Mouse (Mus musculus) myocyte (in vitro differentiated cells): Measurements from ENCODE around the gene Enpp7. TPM values are rescaled to one million over a fixed set of nuclear protein-coding genes. Genes with fewer than 3 reads are reported as not detected.

ENCODE experiments used
- H3K27me3 ChIP-seq: one replicate; pipeline ENCODE4 v1.6.1; 2011; ENCODE audit not compliant: control insufficient read depth, insufficient read depth, insufficient read length
- H3K36me3 ChIP-seq: one replicate; pipeline ENCODE4 v1.6.1; 2011; ENCODE audit not compliant: control insufficient read depth, insufficient read depth
- H3K4me2 ChIP-seq: one replicate; pipeline ENCODE4 v1.6.1; 2011; ENCODE audit warnings: low read depth, control low read depth
- H3K4me3 ChIP-seq: one replicate; pipeline ENCODE4 v1.5.1; 2011; ENCODE audit warnings: mild to moderate bottlenecking, control low read depth, moderate library complexity
- H3K79me2 ChIP-seq: one replicate; pipeline ENCODE4 v1.6.1; 2011; ENCODE audit not compliant: control insufficient read depth, insufficient read depth
- H3ac ChIP-seq: one replicate; pipeline ENCODE4 v1.6.1; 2011; ENCODE audit not compliant: control insufficient read depth, insufficient read length
- CEBPB ChIP-seq: IDR thresholded peaks from 2 replicates; pipeline ENCODE4 v1.6.1; 2011; ENCODE audit warnings: mild to moderate bottlenecking, moderate library complexity; ENCODE audit not compliant: poor library complexity, insufficient read depth, severe bottlenecking
- E2F4 ChIP-seq: IDR thresholded peaks from one replicate; pipeline ENCODE4 v1.6.1; 2011; ENCODE audit warnings: mild to moderate bottlenecking, control low read depth, moderate library complexity; ENCODE audit not compliant: insufficient read depth
- MAX ChIP-seq: IDR thresholded peaks from one replicate; pipeline ENCODE4 v1.6.1; 2011; ENCODE audit warnings: low read depth, mild to moderate bottlenecking, control low read depth
- MYOD1 ChIP-seq, 3 experiments: IDR thresholded peaks; one replicate each; pipeline ENCODE4 v1.6.1; 2011; ENCODE audit warnings: control low read depth in 2 of 3, low read depth in 2 of 3, mild to moderate bottlenecking in 2 of 3, moderate library complexity in 1 of 3; ENCODE audit not compliant: insufficient read length in 2 of 3, control insufficient read depth in 1 of 3
- MYOG ChIP-seq, 3 experiments: IDR thresholded peaks; one replicate each; pipeline ENCODE4 v1.6.1; 2011; ENCODE audit warnings: control low read depth in 2 of 3, low read depth in 2 of 3, mild to moderate bottlenecking in 2 of 3; ENCODE audit not compliant: insufficient read length in 2 of 3, control insufficient read depth in 1 of 3, insufficient read depth in 1 of 3
- POLR2A ChIP-seq: IDR thresholded peaks from one replicate; pipeline ENCODE4 v1.6.1; 2011; ENCODE audit warnings: low read depth, mild to moderate bottlenecking, control low read depth, moderate library complexity; ENCODE audit not compliant: insufficient read length
- POLR2AphosphoS2 ChIP-seq: IDR thresholded peaks from one replicate; pipeline ENCODE4 v1.6.1; 2011; ENCODE audit warnings: low read depth, control low read depth; ENCODE audit not compliant: insufficient read length
- REST ChIP-seq: IDR thresholded peaks from one replicate; pipeline ENCODE4 v1.6.1; 2011; ENCODE audit warnings: mild to moderate bottlenecking, control low read depth, moderate library complexity; ENCODE audit not compliant: insufficient read depth, insufficient read length
- SRF ChIP-seq: IDR thresholded peaks from one replicate; pipeline ENCODE4 v1.6.1; 2011; ENCODE audit warnings: low read depth; ENCODE audit not compliant: control insufficient read depth, insufficient read length
- TCF12 ChIP-seq: IDR thresholded peaks from one replicate; pipeline ENCODE4 v1.6.1; 2011; ENCODE audit warnings: mild to moderate bottlenecking, control low read depth; ENCODE audit not compliant: poor library complexity, insufficient read depth, severe bottlenecking
- TCF3 ChIP-seq: IDR thresholded peaks from one replicate; pipeline ENCODE4 v1.6.1; 2011; ENCODE audit warnings: low read depth, control low read depth; ENCODE audit not compliant: insufficient read length
- USF1 ChIP-seq: IDR thresholded peaks from one replicate; pipeline ENCODE4 v1.6.1; 2011; ENCODE audit warnings: low read depth, mild to moderate bottlenecking, control low read depth, moderate library complexity
- polyA plus RNA-seq: library from polyadenylated mRNA; unstranded; fragments of >200 nt; fragmentation: generic; extraction: Trizol; gene quantifications from one replicate; pipeline ENCODE4 v1.2.1, GENCODE M21; 2012; ENCODE audit warnings: missing spikeins

Enpp7 gene
- polyA plus RNA-seq, 1 experiment = not detected

- Histone ChIP-seq H3K79me2 (peaks cover 20% of the 10 kb centered on the region), H3K4me2 (peak within 1 kb of the TSS; percentile 88), H3K27me3 (no peaks in the 10 kb centered on the region), H3K4me3 (peak within 1 kb of the TSS; percentile 57), H3ac (peak within 1 kb of the TSS; percentile 54), H3K36me3 (peaks cover 4% of the 10 kb centered on the region)
- TF ChIP-seq POLR2AphosphoS2 (peak; percentile 61), E2F4 (peak; percentile 36), TCF3 (no peak), MAX (no peak), REST (no peak), MYOG (IDR thresholded peaks at IDR 0.05; ENCODE audit: control insufficient read depth in 1 of 3, insufficient read depth in 1 of 3, insufficient read length in 2 of 3, low read depth in 2 of 3) (peak in 2 of 3 experiments; percentile 10 to 36), POLR2A (peak; percentile 88), MYOD1 (IDR thresholded peaks at IDR 0.05; ENCODE audit: control insufficient read depth in 1 of 3, insufficient read length in 2 of 3, low read depth in 2 of 3) (peak in 1 of 3 experiments; percentile 5)
Observed at GRCm38 (mm10) chr11:119022895-119023615, 35.1 kb downstream of the Enpp7 start, which contains the start of gene Cbx2. Gene Cbx2 (plus strand): TSS chr11:119022962.

DNA sequence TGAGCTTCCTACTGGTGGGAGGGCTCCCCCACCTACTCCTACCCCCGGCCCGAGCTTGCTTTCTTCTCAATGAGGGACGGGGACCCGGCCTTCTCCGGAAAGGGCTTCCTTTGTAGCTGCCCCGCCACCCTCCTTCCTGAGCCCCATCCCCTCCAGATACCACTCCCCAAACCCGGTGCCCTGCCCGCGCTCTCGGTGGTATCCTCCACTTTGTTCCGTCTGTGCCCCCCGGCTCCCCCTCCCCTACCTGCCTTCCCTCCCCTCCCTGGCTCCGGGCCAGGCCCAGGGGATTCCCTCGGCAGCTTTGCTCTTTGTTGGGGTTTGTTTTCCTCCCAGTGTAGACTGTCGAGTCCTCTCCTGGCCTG is 35.6 kb downstream of the Enpp7 start:
- H3ac ChIP-seq = peak overlapping the region; percentile 54
- no peak for TF ChIP-seq TCF3
- TF ChIP-seq POLR2AphosphoS2 = no peak
- no peak for TF ChIP-seq TCF12
- no peak for TF ChIP-seq POLR2A
- no peak for TF ChIP-seq USF1
- TF ChIP-seq REST = no peak
- no peak for TF ChIP-seq E2F4
- TF ChIP-seq MYOD1 (IDR thresholded peaks at IDR 0.05; ENCODE audit: control insufficient read depth in 1 of 3, insufficient read length in 2 of 3, low read depth in 2 of 3) = no peak
- H3K4me2 ChIP-seq = peak overlapping the region; percentile 88

GRCm38 (mm10) chr11:119024260-119024659 is 36.3 kb downstream of the Enpp7 start:
- no peak for TF ChIP-seq POLR2A
- TF ChIP-seq MYOG (IDR thresholded peaks at IDR 0.05; ENCODE audit: control insufficient read depth in 1 of 3, insufficient read depth in 1 of 3, insufficient read length in 2 of 3, low read depth in 2 of 3) = no peak
- TF ChIP-seq TCF3 = no peak
- TF ChIP-seq TCF12 = no peak
- no peak for TF ChIP-seq REST
- TF ChIP-seq SRF = no peak
- TF ChIP-seq MAX = no peak
- H3K4me2 ChIP-seq = peak overlapping the region; percentile 88
- peak overlapping the region; percentile 57 for H3K4me3 ChIP-seq
- peaks cover 4% of the 10 kb centered on the region for H3K36me3 ChIP-seq
- no peaks in the 10 kb centered on the region for H3K27me3 ChIP-seq
- H3ac ChIP-seq = peak overlapping the region; percentile 54
- H3K79me2 ChIP-seq = peaks cover 20% of the 10 kb centered on the region

More for the DNA sequence above, 35.6 kb downstream of the Enpp7 start:
- H3K36me3 ChIP-seq = peaks cover 4% of the 10 kb centered on the region
- H3K79me2 ChIP-seq = peaks cover 20% of the 10 kb centered on the region
- peak overlapping the region; percentile 57 for H3K4me3 ChIP-seq
- H3K27me3 ChIP-seq = no peaks in the 10 kb centered on the region

- H3K4me2 ChIP-seq = peak overlapping the region; percentile 88
- no peak overlapping the region for H3ac ChIP-seq
- no peak overlapping the region for H3K4me3 ChIP-seq
- H3K79me2 ChIP-seq = peaks cover 20% of the 10 kb centered on the region
- peaks cover 9% of the 10 kb centered on the region for H3K36me3 ChIP-seq
- TF ChIP-seq SRF (no peak), TCF12 (no peak), TCF3 (no peak), REST (no peak), MYOG (IDR thresholded peaks at IDR 0.05; ENCODE audit: control insufficient read depth in 1 of 3, insufficient read depth in 1 of 3, insufficient read length in 2 of 3, low read depth in 2 of 3) (no peak), MYOD1 (IDR thresholded peaks at IDR 0.05; ENCODE audit: control insufficient read depth in 1 of 3, insufficient read length in 2 of 3, low read depth in 2 of 3) (no peak), USF1 (no peak), POLR2AphosphoS2 (no peak), MAX (no peak), CEBPB (no peak), E2F4 (no peak), POLR2A (no peak)
- H3K27me3 ChIP-seq = no peaks in the 10 kb centered on the region
Observed at GRCm38 (mm10) chr11:119026203-119026602, 38.2 kb downstream of the Enpp7 start.

DNA sequence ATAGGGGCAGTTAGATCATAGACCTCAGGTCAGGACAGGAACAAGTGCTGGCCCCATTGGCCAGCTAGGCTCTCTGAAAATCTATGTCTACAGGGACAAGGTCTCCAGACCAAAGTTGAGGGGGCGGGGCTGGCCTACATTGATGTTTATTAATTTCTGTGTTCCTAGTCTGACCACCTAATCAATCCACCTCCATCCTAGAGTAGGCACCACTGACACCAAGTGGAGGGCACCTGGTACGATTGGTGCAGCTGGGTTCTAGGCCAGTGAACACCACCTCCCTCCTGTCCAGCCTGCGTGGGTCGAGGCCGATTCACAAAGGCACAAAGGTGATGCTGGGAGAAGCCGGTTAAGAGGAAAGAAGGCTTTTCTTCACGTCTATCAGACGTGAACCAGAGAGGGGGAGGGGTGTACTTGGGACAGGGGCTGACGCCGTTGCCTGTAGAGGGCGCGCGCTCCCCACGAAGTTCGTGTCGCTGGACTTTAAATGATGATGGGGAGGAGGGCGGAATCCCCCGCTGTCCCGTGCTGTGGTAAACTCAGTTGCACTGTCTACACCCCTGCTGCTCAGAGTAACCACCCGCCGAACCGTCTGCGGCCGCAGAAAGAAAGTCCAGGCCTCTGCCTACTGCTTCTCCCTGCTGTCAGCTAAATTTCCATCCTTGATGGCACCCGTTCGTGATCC is 46.0 kb downstream of the Enpp7 start:
- Histone ChIP-seq H3K4me3 (no peak overlapping the region), H3K79me2 (peaks cover 3% of the 10 kb centered on the region), H3K4me2 (peak overlapping the region; percentile 61), H3K27me3 (no peaks in the 10 kb centered on the region), H3K36me3 (peaks cover 5% of the 10 kb centered on the region), H3ac (no peak overlapping the region)
- no peak for TF ChIP-seq MAX
- no peak for TF ChIP-seq MYOD1 (IDR thresholded peaks at IDR 0.05; ENCODE audit: control insufficient read depth in 1 of 3, insufficient read length in 2 of 3, low read depth in 2 of 3)
- TF ChIP-seq SRF = no peak
- no peak for TF ChIP-seq POLR2A
- no peak for TF ChIP-seq TCF3
- no peak for TF ChIP-seq POLR2AphosphoS2
- TF ChIP-seq TCF12 = no peak
- TF ChIP-seq USF1 = no peak
- no peak for TF ChIP-seq E2F4
- TF ChIP-seq MYOG (IDR thresholded peaks at IDR 0.05; ENCODE audit: control insufficient read depth in 1 of 3, insufficient read depth in 1 of 3, insufficient read length in 2 of 3, low read depth in 2 of 3) = no peak
- TF ChIP-seq REST = no peak
- no peak for TF ChIP-seq CEBPB
